Mouse (Mus musculus) B cell, adult (primary cell): ENCODE results near the gene P4ha3. TPM values are rescaled to one million over a fixed set of nuclear protein-coding genes. Genes with fewer than 3 reads are reported as not detected.

Experiments used
- total RNA-seq: library from RNA; stranded (reverse); gene quantifications from 4 replicates; pipeline ENCODE4 v1.2.4, GENCODE M21; 2023; ENCODE audit not compliant: inconsistent age

Gene P4ha3
- 0.39 TPM in 1 of 4 replicates, not detected in the others for total RNA-seq

GRCm38 (mm10) chr7:100285383-100285782 lies at the start of gene P4ha3:
TSS of gene P4ha3 (plus strand) at chr7:100285520.

Other genes with a start within 250 kb of the P4ha3 start
- gene Pold3, start 164.0 kb upstream of the P4ha3 start, total RNA-seq = 61.8 to 67.8 TPM (median 66.2 TPM) in 4 replicates
- 0.51 to 1.7 TPM (median 0.95 TPM) in 4 replicates for gene Lipt2, start 126.2 kb upstream of the P4ha3 start, total RNA-seq
- not detected in 4 replicates for gene Kcne3, start 109.0 kb upstream of the P4ha3 start, total RNA-seq
- 16.4 to 19.8 TPM (median 17.5 TPM) in 4 replicates for gene Pgm2l1, start 58.1 kb upstream of the P4ha3 start, total RNA-seq
- 67.3 to 80.2 TPM (median 75.1 TPM) in 4 replicates for gene C2cd3, start 86.7 kb downstream of the P4ha3 start, total RNA-seq
- 32.1 to 36.4 TPM (median 34.5 TPM) in 4 replicates for gene Ppme1, start 86.8 kb downstream of the P4ha3 start, total RNA-seq
- 0.45 to 1.6 TPM (median 0.99 TPM) in 4 replicates for gene Ucp3, start 187.5 kb downstream of the P4ha3 start, total RNA-seq
- 1,091 to 1,157 TPM (median 1,116 TPM) in 4 replicates for gene Ucp2, start 207.8 kb downstream of the P4ha3 start, total RNA-seq
- gene Dnajb13, start 229.4 kb downstream of the P4ha3 start, total RNA-seq = 0.45 to 1.2 TPM (median 0.60 TPM) in 3 of 4 replicates, not detected in the other